Comparison of ENCODE assay signal across 9 mouse cellular contexts in genomic region chr5:139584971-139585747, GRCm38 (mm10). TPM values are rescaled to one million over a fixed set of nuclear protein-coding genes. Genes with fewer than 3 reads are reported as not detected.
DNase-seq lines count a peak whose midpoint lies in the region; ATAC-seq lines count a peak whose summit lies in the region.
"Had no signal": no experiment of that assay in that cellular context is flagged by ENCODE, and none has a peak within 500 bp of the region (broad histone marks: within the 10 kb centered on the region; RNA-seq: fewer than 3 reads in every experiment).

No protein-coding gene starts in this region.

- peak overlapping the region; percentile 58 for H3K4me2 ChIP-seq in heart, embryonic 15.5 days
- H3K4me2 ChIP-seq in midbrain, embryonic 11.5 days, result peak overlapping the region; percentile 34

- H3K27me3 ChIP-seq in heart, embryonic 15.5 days, result peaks cover 82% of the 10 kb centered on the region
- H3K27me3 ChIP-seq in midbrain, embryonic 11.5 days (ENCODE audit: control insufficient read depth, insufficient read depth, low read length), result peaks cover 57% of the 10 kb centered on the region

- H3K36me3 ChIP-seq in heart, embryonic 15.5 days, result no peaks in the 10 kb centered on the region
- H3K36me3 ChIP-seq in midbrain, embryonic 11.5 days (ENCODE audit: control insufficient read depth, insufficient read depth, low read length), result no peaks in the 10 kb centered on the region

- peak; percentile 35 for DNase-seq in cerebellum, adult 11 months
- DNase-seq in cerebellum, adult 9-11 months, result no peak
- DNase-seq in cerebellum, postnatal 25 days, result peak; percentile 63 to 68
- peak; percentile 95 for DNase-seq in midbrain, embryonic 11.5 days (ENCODE audit: low spot score, missing footprints)
- DNase-seq in frontal cortex, adult 2 months (ENCODE audit: extremely low spot score in 1 of 2, low spot score in 1 of 2), result no peak
- DNase-seq in thymus, adult 18-20 months, result no peak
- no peak for DNase-seq in adipocyte (ENCODE audit: low spot score)

- H3K9me3 ChIP-seq in heart, embryonic 15.5 days (replicated peaks), result no peaks in the 10 kb centered on the region
- no peaks in the 10 kb centered on the region; the same call in 1 of the 2 replicates for H3K9me3 ChIP-seq in midbrain, embryonic 11.5 days (ENCODE audit: control insufficient read depth, low read length)

- 0 out of 2 replicates have a peak overlapping the region, but pooled peaks have one; percentile 8 for H3K9ac ChIP-seq in heart, embryonic 15.5 days
- H3K9ac ChIP-seq in midbrain, embryonic 11.5 days (ENCODE audit: low read length), result peak overlapping the region; percentile 47

- no peak overlapping the region for H3K27ac ChIP-seq in heart, embryonic 15.5 days
- H3K27ac ChIP-seq in midbrain, embryonic 11.5 days (ENCODE audit: low read depth, low read length), result peak overlapping the region; percentile 44

- peaks cover 11% of the 10 kb centered on the region for H3K4me1 ChIP-seq in heart, embryonic 15.5 days (replicated peaks)
- H3K4me1 ChIP-seq in midbrain, embryonic 11.5 days (ENCODE audit: control insufficient read depth, insufficient read depth, low read length), result peaks cover 22% of the 10 kb centered on the region

- H3K4me3 ChIP-seq in heart, embryonic 15.5 days, result peak overlapping the region; percentile 34
- H3K4me3 ChIP-seq in midbrain, embryonic 11.5 days (ENCODE audit: low read depth, low read length), result peak overlapping the region; percentile 11

- 3% methylated on average over 39 of the region's 39 CpGs for WGBS in heart, embryonic 15.5 days
- 2% methylated on average over 39 of the region's 39 CpGs for WGBS in midbrain, embryonic 11.5 days

- 0 out of 2 replicates have a peak, but pooled peaks have one; percentile 50 for ATAC-seq in heart, embryonic 15.5 days (replicated peaks; ENCODE audit: insufficient number of reproducible peaks, insufficient read depth, low FRiP score, low read depth)
- peak; percentile 70 for ATAC-seq in midbrain, embryonic 11.5 days (ENCODE audit: low FRiP score)

RNA-seq across cellular contexts. Expression of gene Uncx, which starts 41.9 kb away (rescaled TPM):
- not detected in 2 replicates for polyA plus RNA-seq in heart, embryonic 15.5 days (2015; fragmentation: Nextera tagmentation; extraction: Ambion mirVana)
- polyA plus RNA-seq in midbrain, embryonic 11.5 days (2014; fragmentation: Nextera tagmentation; extraction: Ambion mirVana), result 41.8 and 46.4 TPM in 2 replicates
- 0.08 and 0.44 TPM in 2 replicates for polyA plus RNA-seq in frontal cortex, adult 2 months (2012; rRNA removed)
- polyA plus RNA-seq: liver, adult 2 months had no signal

Comparison
In these comparisons a context has a peak if more than half of its experiments do, and no peak if none do; other contexts are left out.
1. DNase-seq: peak in cerebellum, adult 11 months (single experiment), cerebellum, postnatal 25 days (2 of 2) and midbrain, embryonic 11.5 days (single experiment); none in cerebellum, adult 9-11 months (single experiment), frontal cortex, adult 2 months (0 of 2), thymus, adult 18-20 months (0 of 2) and adipocyte (single experiment).
2. RNA of gene Uncx, which starts 41.9 kb away (polyA plus RNA-seq): 41.8 to 46.4 TPM in midbrain, embryonic 11.5 days; 0.08 to 0.44 TPM in frontal cortex, adult 2 months and not detected in heart, embryonic 15.5 days; every median in the first group is over 10 times any median in the second.